Comparison of ENCODE assay signal across 28 mouse cellular contexts in the genomic region with DNA sequence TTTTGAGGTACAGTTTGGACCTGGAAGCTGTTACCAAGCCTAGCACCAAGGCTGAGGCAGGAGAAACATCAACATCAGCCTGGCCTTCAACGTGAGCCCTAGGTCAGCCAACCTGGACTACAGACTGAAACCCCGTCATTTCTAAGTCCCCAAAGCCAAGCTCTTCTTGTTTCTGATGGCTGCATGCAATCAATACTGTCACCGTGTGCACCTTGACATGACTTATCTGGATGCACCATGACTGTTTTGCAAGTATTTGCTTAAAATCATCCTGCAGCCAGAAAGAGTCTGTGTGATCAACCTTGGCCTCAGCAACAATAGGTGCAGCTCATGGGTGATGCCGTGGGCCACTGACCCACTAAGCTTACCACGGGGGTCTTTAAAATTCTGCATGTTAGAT.
"Had no signal": no experiment of that assay in that cellular context is flagged by ENCODE, and none has a peak within 500 bp of the region (broad histone marks: within the 10 kb centered on the region; RNA-seq: fewer than 3 reads in every experiment).

No protein-coding gene starts in this region.

- H3K27ac ChIP-seq: left cerebral cortex, adult 2 months; limb, embryonic 10.5 days; limb, embryonic 12.5 days; limb, embryonic 13.5 days; limb, embryonic 15.5 days; liver, embryonic 12.5 days; liver, embryonic 13.5 days; liver, embryonic 14.5 days; liver, embryonic 15.5 days; lung, embryonic 15.5 days; macrophage; midbrain, embryonic 10.5 days; midbrain, embryonic 12.5 days; midbrain, embryonic 13.5 days; midbrain, embryonic 15.5 days; neural tube, embryonic 12.5 days had no signal

- H3K4me3 ChIP-seq: left cerebral cortex, adult 2 months; limb, embryonic 10.5 days; limb, embryonic 12.5 days; limb, embryonic 13.5 days; limb, embryonic 15.5 days; liver, embryonic 12.5 days; liver, embryonic 13.5 days; liver, embryonic 15.5 days; lung, embryonic 15.5 days; megakaryocyte, embryonic 14.5 days; midbrain, embryonic 10.5 days; midbrain, embryonic 12.5 days; midbrain, embryonic 13.5 days; midbrain, embryonic 15.5 days; myocyte; neural tube, embryonic 12.5 days had no signal

- H3K36me3 ChIP-seq: limb, embryonic 10.5 days; limb, embryonic 12.5 days; limb, embryonic 13.5 days; limb, embryonic 15.5 days; liver, embryonic 12.5 days; liver, embryonic 13.5 days; liver, embryonic 15.5 days; lung, embryonic 15.5 days; midbrain, embryonic 10.5 days; midbrain, embryonic 12.5 days; midbrain, embryonic 13.5 days; midbrain, embryonic 15.5 days; neural tube, embryonic 12.5 days had no signal

- H3K4me1 ChIP-seq: liver, embryonic 15.5 days had no signal

- H3K27me3 ChIP-seq: midbrain, embryonic 15.5 days; neural tube, embryonic 12.5 days had no signal

- H3K9ac ChIP-seq: limb, embryonic 12.5 days; limb, embryonic 13.5 days; limb, embryonic 15.5 days; liver, embryonic 12.5 days; liver, embryonic 13.5 days; liver, embryonic 14.5 days; liver, embryonic 15.5 days; liver, postnatal 0 days; lung, embryonic 14.5 days; lung, embryonic 15.5 days; midbrain, embryonic 12.5 days; midbrain, embryonic 13.5 days; midbrain, embryonic 15.5 days; neural tube, embryonic 12.5 days had no signal

- DNase-seq: left cerebral cortex, postnatal 4 days; liver, embryonic 13.5 days; liver, postnatal 0 days; lung, adult 18-20 months; lung, adult 2 months; lung, embryonic 14.5 days; lung, postnatal 10 days; lung, postnatal 14 days; lung, postnatal 36 days; lung, postnatal 4 days; midbrain, embryonic 14.5 days had no signal
